Mouse (Mus musculus): ENCODE measurements around the gene Nkain4. TPM values are rescaled to one million over a fixed set of nuclear protein-coding genes. Genes with fewer than 3 reads are reported as not detected.

Nkain4 gene
- polyA plus RNA-seq, 1 experiment from 2014 or later, result 37.4 TPM

GRCm38 (mm10) chr2:180897857-180898256 lies 56.6 kb downstream of the Nkain4 start:
- Histone ChIP-seq H3K9me3 (no peaks in the 10 kb centered on the region), H3K27ac (no peak overlapping the region), H3K9ac (no peak overlapping the region), H3K4me2 (replicated peaks) (no peak overlapping the region), H3K4me3 (replicated peaks) (no peak overlapping the region), H3K4me1 (replicated peaks) (peaks cover 20% of the 10 kb centered on the region), H3K36me3 (no peaks in the 10 kb centered on the region), H3K27me3 (replicated peaks) (peaks cover 50% of the 10 kb centered on the region)
- 76% methylated on average over 6 of the region's 6 CpGs for WGBS
- no peak for ATAC-seq

- WGBS, result 70% methylated on average over 15 of the region's 15 CpGs
- Histone ChIP-seq H3K9ac (no peak overlapping the region), H3K4me3 (replicated peaks) (no peak overlapping the region), H3K36me3 (no peaks in the 10 kb centered on the region), H3K4me2 (replicated peaks) (no peak overlapping the region), H3K27ac (no peak overlapping the region), H3K4me1 (replicated peaks) (peaks cover 23% of the 10 kb centered on the region), H3K9me3 (no peaks in the 10 kb centered on the region), H3K27me3 (replicated peaks) (peaks cover 59% of the 10 kb centered on the region)
- no peak for ATAC-seq
Observed at GRCm38 (mm10) chr2:180896819-180897625, 57.5 kb downstream of the Nkain4 start.

GRCm38 (mm10) chr2:180895837-180896525 lies 58.5 kb downstream of the Nkain4 start:
- 73% methylated on average over 11 of the region's 11 CpGs for WGBS
- no peak for ATAC-seq
- Histone ChIP-seq H3K9ac (no peak overlapping the region), H3K9me3 (no peaks in the 10 kb centered on the region), H3K4me3 (replicated peaks) (no peak overlapping the region), H3K4me2 (replicated peaks) (no peak overlapping the region), H3K27me3 (replicated peaks) (peaks cover 69% of the 10 kb centered on the region), H3K36me3 (no peaks in the 10 kb centered on the region), H3K27ac (no peak overlapping the region), H3K4me1 (replicated peaks) (peaks cover 27% of the 10 kb centered on the region)

GRCm38 (mm10) chr2:180895321-180895720 lies 59.2 kb downstream of the Nkain4 start:
- peaks cover 76% of the 10 kb centered on the region for H3K27me3 ChIP-seq (replicated peaks)
- WGBS, result 91% methylated on average over 3 of the region's 3 CpGs
- H3K4me1 ChIP-seq (replicated peaks), result peaks cover 30% of the 10 kb centered on the region
- H3K36me3 ChIP-seq, result no peaks in the 10 kb centered on the region
- H3K4me3 ChIP-seq (replicated peaks), result no peak overlapping the region
- H3K4me2 ChIP-seq (replicated peaks), result no peak overlapping the region
- no peaks in the 10 kb centered on the region for H3K9me3 ChIP-seq
- H3K27ac ChIP-seq, result no peak overlapping the region
- H3K9ac ChIP-seq, result no peak overlapping the region
- ATAC-seq, result no peak

GRCm38 (mm10) chr2:180894734-180895133 lies 59.8 kb downstream of the Nkain4 start:
- peaks cover 81% of the 10 kb centered on the region for H3K27me3 ChIP-seq (replicated peaks)
- no peaks in the 10 kb centered on the region for H3K9me3 ChIP-seq
- no peak overlapping the region for H3K9ac ChIP-seq
- no peak overlapping the region for H3K27ac ChIP-seq
- peak overlapping the region; percentile 76 for H3K4me2 ChIP-seq (replicated peaks)
- peaks cover 31% of the 10 kb centered on the region for H3K4me1 ChIP-seq (replicated peaks)
- H3K4me3 ChIP-seq (replicated peaks), result peak overlapping the region; percentile 43; the same call in 1 of the 2 replicates
- WGBS, result under 1% methylated on average over 13 of the region's 13 CpGs
- H3K36me3 ChIP-seq, result no peaks in the 10 kb centered on the region
- peak; percentile 44; the same call in 1 of the 2 replicates for ATAC-seq

- ATAC-seq, result peak; percentile 58
- Histone ChIP-seq H3K27ac (no peak overlapping the region), H3K36me3 (no peaks in the 10 kb centered on the region), H3K9ac (no peak overlapping the region), H3K4me2 (replicated peaks) (peak overlapping the region; percentile 76), H3K4me1 (replicated peaks) (peaks cover 31% of the 10 kb centered on the region), H3K9me3 (no peaks in the 10 kb centered on the region), H3K4me3 (replicated peaks) (peak overlapping the region; percentile 43), H3K27me3 (replicated peaks) (peaks cover 88% of the 10 kb centered on the region)
- WGBS, result under 1% methylated on average over 56 of the region's 57 CpGs
Observed at GRCm38 (mm10) chr2:180894029-180894623, 60.4 kb downstream of the Nkain4 start.

- Histone ChIP-seq H3K27ac (no peak overlapping the region), H3K4me1 (replicated peaks) (peaks cover 31% of the 10 kb centered on the region), H3K27me3 (replicated peaks) (peaks cover 89% of the 10 kb centered on the region), H3K9me3 (no peaks in the 10 kb centered on the region), H3K9ac (no peak overlapping the region), H3K36me3 (no peaks in the 10 kb centered on the region), H3K4me3 (replicated peaks) (peak overlapping the region; percentile 43), H3K4me2 (replicated peaks) (peak overlapping the region; percentile 76)
- ATAC-seq, result no peak; the same call in 1 of the 2 replicates
- WGBS, result under 1% methylated on average over 48 of the region's 50 CpGs
Observed at GRCm38 (mm10) chr2:180893537-180894028, 60.9 kb downstream of the Nkain4 start.

- H3K27me3 ChIP-seq (replicated peaks), result peaks cover 95% of the 10 kb centered on the region
Observed at GRCm38 (mm10) chr2:180892841-180893521, 61.5 kb downstream of the Nkain4 start.

GRCm38 (mm10) chr2:180891835-180892323 lies 62.6 kb downstream of the Nkain4 start:
- Histone ChIP-seq H3K27ac (no peak overlapping the region), H3K9me3 (no peaks in the 10 kb centered on the region), H3K27me3 (replicated peaks) (peaks cover 98% of the 10 kb centered on the region), H3K4me2 (replicated peaks) (no peak overlapping the region; the same call in 1 of the 2 replicates), H3K4me3 (replicated peaks) (no peak overlapping the region), H3K36me3 (no peaks in the 10 kb centered on the region), H3K9ac (no peak overlapping the region), H3K4me1 (replicated peaks) (peaks cover 31% of the 10 kb centered on the region)
- ATAC-seq, result no peak
- WGBS, result 11% methylated on average over 9 of the region's 9 CpGs

More at GRCm38 (mm10) chr2:180892841-180893521, 61.5 kb downstream of the Nkain4 start:
- Histone ChIP-seq H3K4me1 (replicated peaks) (peaks cover 31% of the 10 kb centered on the region), H3K9ac (no peak overlapping the region), H3K36me3 (no peaks in the 10 kb centered on the region), H3K4me3 (replicated peaks) (peak overlapping the region; percentile 43), H3K4me2 (replicated peaks) (peak overlapping the region; percentile 76), H3K9me3 (no peaks in the 10 kb centered on the region), H3K27ac (no peak overlapping the region)
- peak; percentile 19; the same call in 1 of the 2 replicates for ATAC-seq
- WGBS, result under 1% methylated on average over 94 of the region's 97 CpGs

GRCm38 (mm10) chr2:180891075-180891834 lies 63.2 kb downstream of the Nkain4 start:
- H3K4me3 ChIP-seq (replicated peaks), result no peak overlapping the region

More at GRCm38 (mm10) chr2:180891075-180891834, 63.2 kb downstream of the Nkain4 start:
- no peaks in the 10 kb centered on the region for H3K9me3 ChIP-seq
- ATAC-seq, result no peak
- no peaks in the 10 kb centered on the region for H3K36me3 ChIP-seq
- no peak overlapping the region for H3K9ac ChIP-seq
- WGBS, result under 1% methylated on average over 37 of the region's 37 CpGs
- H3K4me2 ChIP-seq (replicated peaks), result no peak overlapping the region; the same call in none of the 2 replicates
- H3K27me3 ChIP-seq (replicated peaks), result peaks cover 97% of the 10 kb centered on the region
- H3K4me1 ChIP-seq (replicated peaks), result peaks cover 31% of the 10 kb centered on the region
- H3K27ac ChIP-seq, result no peak overlapping the region

Measured in intestine, embryonic 15.5 days (tissue).